Mouse (Mus musculus) hindbrain, postnatal 0 days (tissue): Measurements from ENCODE around the gene Fam78b. TPM values are rescaled to one million over a fixed set of nuclear protein-coding genes. Genes with fewer than 3 reads are reported as not detected.
A peak's percentile ranks its signal among the peaks of the same experiment; 100 is the strongest.

Experiments used
- ATAC-seq: fragments of 200-750 bp; cut with Nextera tagmentation; 2 replicates; pipeline ENCODE4 v1.8.0; 2017; ENCODE audit warnings: mild to moderate bottlenecking, moderate TSS enrichment, moderate library complexity
- DNase-seq: peaks from one replicate; pipeline ENCODE4 v3.0.0-alpha.2; 2015; ENCODE audit warnings: low spot score
- H3K27ac ChIP-seq: fragments of 300-500 bp; sonication (generic); 2 replicates; pipeline ENCODE4 v1.5.1; 2014; ENCODE audit warnings: mild to moderate bottlenecking
- H3K27me3 ChIP-seq: fragments of 300-500 bp; sonication (generic); 2 replicates; pipeline ENCODE4 v1.6.1; 2014; ENCODE audit warnings: low read length, mixed read lengths; ENCODE audit not compliant: insufficient read depth
- H3K36me3 ChIP-seq: fragments of 300-500 bp; sonication (generic); 2 replicates; pipeline ENCODE4 v1.6.1; 2014; ENCODE audit warnings: low read length, mixed read lengths; ENCODE audit not compliant: insufficient read depth
- H3K4me1 ChIP-seq: fragments of 300-500 bp; sonication (generic); 2 replicates; pipeline ENCODE4 v1.6.1; 2014; ENCODE audit warnings: antibody characterized with exemption, low read length, mixed read lengths; ENCODE audit not compliant: insufficient read depth
- H3K4me2 ChIP-seq: fragments of 300-500 bp; sonication (generic); 2 replicates; pipeline ENCODE4 v1.6.1; 2014; ENCODE audit warnings: low read depth, mild to moderate bottlenecking, low read length, moderate library complexity, mixed read lengths
- H3K4me3 ChIP-seq: fragments of 300-500 bp; sonication (generic); 2 replicates; pipeline ENCODE4 v1.5.1; 2014; ENCODE audit warnings: low read length
- H3K9ac ChIP-seq: fragments of 300-500 bp; sonication (generic); replicated peaks from 2 replicates; pipeline ENCODE4 v1.6.1; 2014; ENCODE audit warnings: mild to moderate bottlenecking, low read length, moderate library complexity, mixed read lengths
- H3K9me3 ChIP-seq: fragments of 300-500 bp; sonication (generic); 2 replicates; pipeline ENCODE4 v1.6.1; 2016; ENCODE audit warnings: low read length, mixed read lengths
- CTCF ChIP-seq: IDR thresholded peaks from 2 replicates; pipeline ENCODE4 v1.5.1; 2016; ENCODE audit warnings: antibody characterized with exemption, control low read depth, low read depth
- WGBS: fragments of 180-500 bp; shearing (Covaris S2); extraction: QIAGEN DNeasy Blood & Tissue Kit; methylation state at CpG from one replicate; pipeline ENCODE4 v1.1.7; 2014; 5-methylcytosine and 5-hydroxymethylcytosine counted together
- polyA plus RNA-seq: library from polyadenylated mRNA; unstranded; fragments of >200 nt; fragmentation: Nextera tagmentation; extraction: Ambion mirVana; gene quantifications from 2 replicates; pipeline ENCODE4 v1.2.1, GENCODE M21; 2015
- total RNA-seq: library from RNA; depleted of rRNA; stranded (reverse); fragments of >200 nt; gene quantifications from 2 replicates; pipeline ENCODE4 v1.2.3, GENCODE M21; 2014

The Fam78b gene
- total and polyA plus RNA-seq, 2 experiments from 2014 or later: 5.7 to 17.1 TPM

DNA sequence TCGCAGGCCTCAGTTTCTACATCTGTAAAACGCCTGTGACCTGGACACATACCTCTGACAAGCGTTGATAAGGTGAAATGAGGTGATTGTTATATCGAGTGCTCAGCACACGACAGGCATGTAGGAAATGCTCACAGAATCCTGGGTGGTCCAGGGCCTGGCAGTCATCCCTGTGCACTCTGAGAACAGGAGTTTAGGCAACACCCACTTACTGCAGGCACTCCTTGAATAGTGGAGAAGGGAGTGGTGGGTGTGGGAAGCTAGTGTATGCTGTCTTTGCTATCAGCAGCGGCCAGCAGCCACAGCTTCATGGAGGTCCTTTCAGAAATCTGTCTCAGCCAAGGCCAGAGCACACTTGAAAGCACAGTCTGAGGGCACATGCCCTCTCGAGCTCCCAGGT, 52.8 kb downstream of the Fam78b start:
- Histone ChIP-seq H3K27me3 (no peaks in the 10 kb centered on the region), H3K4me2 (no peak overlapping the region), H3K4me1 (no peaks in the 10 kb centered on the region), H3K9me3 (no peaks in the 10 kb centered on the region), H3K27ac (no peak overlapping the region), H3K36me3 (no peaks in the 10 kb centered on the region), H3K9ac (no peak overlapping the region), H3K4me3 (no peak overlapping the region)
- ATAC-seq (no peak), DNase-seq (no peak)
- no peak for TF ChIP-seq CTCF
- WGBS: 71% methylated on average over 7 of the region's 7 CpGs

- TF ChIP-seq CTCF: no peak
- H3K27me3 ChIP-seq: no peaks in the 10 kb centered on the region
- WGBS: 41% methylated on average over 5 of the region's 5 CpGs
- H3K4me2 ChIP-seq: no peak overlapping the region
- H3K9ac ChIP-seq: no peak overlapping the region
- H3K4me1 ChIP-seq: no peaks in the 10 kb centered on the region
- DNase-seq: no peak
- H3K27ac ChIP-seq: no peak overlapping the region
- no peaks in the 10 kb centered on the region for H3K36me3 ChIP-seq
- no peak for ATAC-seq
- H3K4me3 ChIP-seq: no peak overlapping the region
- no peaks in the 10 kb centered on the region for H3K9me3 ChIP-seq
Measured at GRCm38 (mm10) chr1:167057543-167057942, 56.3 kb downstream of the Fam78b start.

DNA sequence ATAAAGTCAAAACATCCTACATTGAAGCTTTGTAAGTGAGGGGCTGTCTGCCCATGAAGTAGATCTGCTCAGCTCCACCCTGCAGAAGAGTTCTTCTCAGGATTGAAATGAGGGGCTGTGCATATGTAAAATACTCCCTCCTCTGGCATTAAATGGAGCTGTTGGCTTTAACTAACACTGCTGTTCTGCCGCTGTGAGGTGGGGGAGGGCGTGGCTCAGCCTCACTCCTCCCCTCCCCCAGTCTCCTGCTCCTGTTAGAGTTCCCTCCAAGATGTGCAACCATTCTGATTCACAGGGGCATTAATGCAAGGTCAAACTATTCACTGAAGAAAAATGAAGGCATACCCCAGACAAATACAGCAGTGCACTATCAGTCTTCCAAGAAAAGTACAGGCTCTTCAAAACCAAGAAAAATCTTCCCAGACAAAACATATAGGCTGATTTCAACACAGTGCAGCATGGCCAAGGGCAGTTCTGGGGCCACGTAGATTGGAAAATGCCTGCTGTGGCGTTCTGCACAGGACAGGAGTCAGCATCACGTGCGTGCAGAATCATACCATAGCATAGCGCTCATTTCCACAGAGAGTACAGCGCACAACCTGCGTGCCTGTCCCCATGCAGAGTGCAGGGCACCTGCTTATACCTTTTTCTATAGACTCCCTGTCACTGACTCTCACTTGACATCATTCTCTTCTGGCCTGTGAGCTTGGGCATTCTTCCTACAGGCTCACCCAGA, 58.5 kb downstream of the Fam78b start:
- Histone ChIP-seq H3K4me3 (no peak overlapping the region), H3K4me1 (peaks cover 7% of the 10 kb centered on the region; the same call in 1 of the 2 replicates), H3K36me3 (no peaks in the 10 kb centered on the region), H3K9me3 (no peaks in the 10 kb centered on the region), H3K4me2 (no peak overlapping the region), H3K9ac (no peak overlapping the region), H3K27me3 (no peaks in the 10 kb centered on the region), H3K27ac (no peak overlapping the region)
- DNase-seq (no peak), ATAC-seq (no peak)
- TF ChIP-seq CTCF: peak; percentile 22; the same call in 1 of the 2 replicates
- 58% methylated on average over 9 of the region's 9 CpGs for WGBS

DNA sequence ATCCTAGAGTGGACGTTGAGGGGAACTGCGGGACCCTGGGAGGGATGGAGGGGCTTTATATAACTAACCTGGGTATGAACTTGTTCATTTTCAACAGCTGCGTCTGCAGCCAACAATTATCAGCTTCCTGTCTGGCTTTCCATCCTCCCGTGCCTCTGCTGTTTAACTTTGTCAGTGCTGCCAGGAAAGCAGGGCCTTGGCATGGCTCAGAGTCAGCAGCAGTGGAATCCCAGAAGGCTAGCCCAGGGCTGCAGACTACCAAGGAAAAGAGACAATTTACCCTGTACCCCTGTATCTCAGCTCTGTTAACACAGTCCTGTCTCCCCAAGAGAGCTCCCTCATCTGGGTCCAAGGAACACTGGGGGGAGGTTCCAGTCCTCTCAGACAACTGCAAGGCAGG, 62.8 kb downstream of the Fam78b start:
- H3K4me2 ChIP-seq: no peak overlapping the region
- H3K27me3 ChIP-seq: no peaks in the 10 kb centered on the region
- no peak for DNase-seq
- WGBS: 50% methylated on average over 4 of the region's 4 CpGs
- H3K4me1 ChIP-seq: peaks cover 9% of the 10 kb centered on the region
- no peak for TF ChIP-seq CTCF
- H3K9ac ChIP-seq: no peak overlapping the region
- H3K36me3 ChIP-seq: no peaks in the 10 kb centered on the region
- no peak overlapping the region for H3K27ac ChIP-seq
- H3K4me3 ChIP-seq: no peak overlapping the region
- ATAC-seq: no peak
- H3K9me3 ChIP-seq: no peaks in the 10 kb centered on the region

DNA sequence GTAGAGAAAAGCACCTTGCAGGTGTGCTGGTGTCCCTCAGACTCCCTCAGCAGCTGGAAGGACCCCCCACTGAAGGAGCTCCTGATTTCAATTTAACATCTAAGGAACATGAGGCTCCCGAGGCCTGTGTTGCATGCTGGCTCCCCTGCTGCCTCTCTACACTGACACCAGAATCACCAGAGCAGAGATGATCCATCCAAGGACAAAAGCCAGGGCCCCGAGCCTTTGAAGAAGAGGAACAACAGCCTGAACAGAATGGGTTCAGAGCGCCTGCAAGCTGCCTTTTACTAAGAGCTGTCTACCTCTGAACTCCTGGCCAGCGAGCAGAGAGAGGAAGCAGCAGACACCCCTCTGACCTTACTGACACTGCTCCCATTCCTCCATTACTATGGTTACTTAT, 64.3 kb downstream of the Fam78b start:
- no peaks in the 10 kb centered on the region for H3K36me3 ChIP-seq
- H3K9me3 ChIP-seq: no peaks in the 10 kb centered on the region
- ATAC-seq (no peak), DNase-seq (no peak)
- no peaks in the 10 kb centered on the region for H3K27me3 ChIP-seq
- no peak overlapping the region for H3K27ac ChIP-seq
- WGBS: 38% methylated on average over 4 of the region's 4 CpGs
- H3K4me2 ChIP-seq: no peak overlapping the region
- no peak overlapping the region for H3K4me3 ChIP-seq
- peaks cover 9% of the 10 kb centered on the region for H3K4me1 ChIP-seq
- no peak for TF ChIP-seq CTCF
- H3K9ac ChIP-seq: no peak overlapping the region

GRCm38 (mm10) chr1:167065986-167066385, 64.8 kb downstream of the Fam78b start:
- DNase-seq: no peak
- Histone ChIP-seq H3K4me1 (peaks cover 9% of the 10 kb centered on the region), H3K27ac (no peak overlapping the region), H3K36me3 (no peaks in the 10 kb centered on the region), H3K4me2 (no peak overlapping the region), H3K9ac (no peak overlapping the region), H3K9me3 (no peaks in the 10 kb centered on the region), H3K27me3 (no peaks in the 10 kb centered on the region), H3K4me3 (no peak overlapping the region)
- TF ChIP-seq CTCF: no peak
- WGBS: 50% methylated on average over 10 of the region's 10 CpGs
- no peak for ATAC-seq

GRCm38 (mm10) chr1:167066933-167067341, 65.7 kb downstream of the Fam78b start:
- Histone ChIP-seq H3K4me3 (no peak overlapping the region), H3K4me1 (peaks cover 9% of the 10 kb centered on the region), H3K36me3 (no peaks in the 10 kb centered on the region), H3K9me3 (no peaks in the 10 kb centered on the region), H3K4me2 (0 out of 2 replicates have a peak overlapping the region, but pooled peaks have one; percentile 16), H3K27ac (peak overlapping the region; percentile 16; the same call in 1 of the 2 replicates), H3K9ac (no peak overlapping the region), H3K27me3 (no peaks in the 10 kb centered on the region)
- TF ChIP-seq CTCF: no peak; the same call in 1 of the 2 replicates
- DNase-seq (peak; percentile 66), ATAC-seq (peak; percentile 82)
- WGBS: 29% methylated on average over 9 of the region's 9 CpGs
